Mouse (Mus musculus): ENCODE data around the gene Thsd4.

- no peak for TF ChIP-seq POLR2A (IDR thresholded peaks at IDR 0.05; ENCODE audit: low read depth, low read length)
- TF ChIP-seq CTCF (conservative IDR thresholded peaks at IDR 0.05; ENCODE audit: insufficient read depth, insufficient read length, low read depth, low read length): no peak
Measured at GRCm38 (mm10) chr9:60231981-60232881, 289.6 kb downstream of the Thsd4 start.
